Mouse (Mus musculus) brain, embryonic 14.5 days (tissue): ENCODE measurements around the gene Adm2. TPM values are rescaled to one million over a fixed set of nuclear protein-coding genes. Genes with fewer than 3 reads are reported as not detected.
A peak's percentile ranks its signal among the peaks of the same experiment; 100 is the strongest.

Source experiments
- DNase-seq: peaks from one replicate; pipeline ENCODE4 v3.0.0-alpha.2; 2011; ENCODE audit warnings: low read depth
- CTCF ChIP-seq: fragments of 200-500 bp; IDR thresholded peaks from 2 replicates; pipeline ENCODE4 v1.5.1; 2012; ENCODE audit warnings: inconsistent platforms, mild to moderate bottlenecking, moderate library complexity, borderline replicate concordance; ENCODE audit not compliant: insufficient read depth, insufficient read length; ENCODE audit errors: extremely low read depth
- POLR2A ChIP-seq: fragments of 200-500 bp; IDR thresholded peaks from 2 replicates; pipeline ENCODE4 v1.6.1; 2012; ENCODE audit warnings: mild to moderate bottlenecking, inconsistent platforms, borderline replicate concordance; ENCODE audit not compliant: poor library complexity, insufficient read depth, insufficient read length, severe bottlenecking; ENCODE audit errors: extremely low read depth
- polyA plus RNA-seq: library from polyadenylated mRNA; depleted of rRNA; stranded (reverse); fragments of >200 nt; gene quantifications from 2 replicates; pipeline ENCODE4 v1.2.3, GENCODE M21; 2012

The Adm2 gene
- polyA plus RNA-seq, 1 experiment = not detected

- no peak for DNase-seq
- no peak for TF ChIP-seq POLR2A
- TF ChIP-seq CTCF = no peak
Observed at GRCm38 (mm10) chr15:89292795-89293194, 29.7 kb upstream of the Adm2 start.

GRCm38 (mm10) chr15:89293778-89294177, 28.7 kb upstream of the Adm2 start:
- no peak for TF ChIP-seq CTCF
- no peak for TF ChIP-seq POLR2A

GRCm38 (mm10) chr15:89295580-89296165, 26.8 kb upstream of the Adm2 start:
- DNase-seq = no peak
- TF ChIP-seq POLR2A = no peak
- no peak for TF ChIP-seq CTCF

More at GRCm38 (mm10) chr15:89293778-89294177, 28.7 kb upstream of the Adm2 start:
- no peak for DNase-seq

GRCm38 (mm10) chr15:89296465-89296864, 26.1 kb upstream of the Adm2 start:
- TF ChIP-seq CTCF (no peak), POLR2A (no peak)
- peak; percentile 27 for DNase-seq

- no peak for TF ChIP-seq POLR2A
- TF ChIP-seq CTCF = no peak
- no peak for DNase-seq
Observed at GRCm38 (mm10) chr15:89297695-89298094, 24.8 kb upstream of the Adm2 start.

GRCm38 (mm10) chr15:89300180-89300579, 22.3 kb upstream of the Adm2 start:
- no peak for TF ChIP-seq POLR2A
- DNase-seq = no peak

- no peak for DNase-seq
- TF ChIP-seq POLR2A (no peak), CTCF (no peak)
Observed at GRCm38 (mm10) chr15:89300600-89300999, 21.9 kb upstream of the Adm2 start.

- DNase-seq = no peak
- TF ChIP-seq POLR2A (no peak), CTCF (no peak)
Observed at GRCm38 (mm10) chr15:89305966-89306365, 16.6 kb upstream of the Adm2 start.

GRCm38 (mm10) chr15:89307461-89307860, 15.1 kb upstream of the Adm2 start:
- TF ChIP-seq CTCF (no peak), POLR2A (no peak)
- DNase-seq = no peak

- no peak for TF ChIP-seq CTCF
- TF ChIP-seq POLR2A = no peak
- DNase-seq = no peak
Observed at GRCm38 (mm10) chr15:89308406-89309139, 13.9 kb upstream of the Adm2 start.

GRCm38 (mm10) chr15:89309962-89310498, 12.5 kb upstream of the Adm2 start:
- peak; percentile 70 for DNase-seq
- TF ChIP-seq POLR2A = no peak
- no peak for TF ChIP-seq CTCF

GRCm38 (mm10) chr15:89313359-89313758, 9.2 kb upstream of the Adm2 start:
- TF ChIP-seq CTCF = no peak
- TF ChIP-seq POLR2A = no peak

More at GRCm38 (mm10) chr15:89313359-89313758, 9.2 kb upstream of the Adm2 start:
- no peak for DNase-seq
